Comparison of ENCODE assay signal across 9 mouse cellular contexts in the genomic region with DNA sequence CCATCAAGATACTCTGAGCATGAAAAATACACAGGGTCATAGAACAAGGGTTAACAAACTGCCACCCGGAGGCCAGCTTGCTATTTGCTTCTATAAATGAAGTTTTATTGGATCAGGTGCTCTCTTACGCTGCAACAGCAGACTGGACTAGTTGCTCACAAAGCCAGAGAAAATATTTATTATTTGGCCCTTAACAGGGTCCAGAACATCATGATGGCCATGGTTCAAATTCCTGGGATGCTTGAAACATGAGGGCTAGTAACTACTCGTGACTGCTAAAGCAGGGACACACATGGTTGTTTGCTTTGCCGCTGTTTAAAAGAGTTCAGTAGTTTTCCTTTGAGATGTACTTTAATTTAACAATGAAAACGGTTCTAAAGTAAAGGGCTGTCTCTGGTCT. TPM values are rescaled to one million over a fixed set of nuclear protein-coding genes. Genes with fewer than 3 reads are reported as not detected.
A peak's percentile ranks its signal among the peaks of the same experiment; 100 is the strongest.
DNase-seq lines count a peak whose midpoint lies in the region; ATAC-seq and TF ChIP-seq lines count a peak whose summit lies in the region.
"Had no signal": no experiment of that assay in that cellular context is flagged by ENCODE, and none has a peak within 500 bp of the region (broad histone marks: within the 10 kb centered on the region; RNA-seq: fewer than 3 reads in every experiment).

No protein-coding gene starts in this region.

- peaks cover 7% of the 10 kb centered on the region for H3K4me1 ChIP-seq in midbrain, embryonic 15.5 days
- peaks cover 11% of the 10 kb centered on the region for H3K4me1 ChIP-seq in midbrain, embryonic 16.5 days (ENCODE audit: control insufficient read depth, insufficient read depth, low read length)
- H3K4me1 ChIP-seq in heart, embryonic 11.5 days (ENCODE audit: control insufficient read depth, insufficient read depth, low read length) = peaks cover 14% of the 10 kb centered on the region; the same call in 1 of the 2 replicates
- peaks cover 22% of the 10 kb centered on the region; the same call in 1 of the 2 replicates for H3K4me1 ChIP-seq in small intestine, adult 2 months (ENCODE audit: control insufficient read depth, insufficient read depth, insufficient read length, low read length)

- no peak overlapping the region for H3K4me3 ChIP-seq in midbrain, embryonic 15.5 days
- no peak overlapping the region for H3K4me3 ChIP-seq in midbrain, embryonic 16.5 days (ENCODE audit: low read depth, low read length)
- no peak overlapping the region for H3K4me3 ChIP-seq in heart, embryonic 11.5 days (ENCODE audit: low read depth, low read length)
- no peak overlapping the region for H3K4me3 ChIP-seq in small intestine, adult 2 months (ENCODE audit: low read depth, low read length)
- H3K4me3 ChIP-seq: erythroblast, embryonic 14.5 days had no signal

- TF ChIP-seq POLR2A in small intestine, adult 2 months (IDR thresholded peaks at IDR 0.05; ENCODE audit: low read depth, low read length) = no peak

- ATAC-seq in midbrain, embryonic 15.5 days (replicated peaks) = no peak
- ATAC-seq in midbrain, embryonic 16.5 days = no peak
- ATAC-seq in heart, embryonic 11.5 days (replicated peaks; ENCODE audit: insufficient number of reproducible peaks, low FRiP score, low TSS enrichment) = no peak

- no peak overlapping the region for H3K9ac ChIP-seq in midbrain, embryonic 15.5 days
- no peak overlapping the region for H3K9ac ChIP-seq in midbrain, embryonic 16.5 days (ENCODE audit: low read depth, low read length)
- no peak overlapping the region for H3K9ac ChIP-seq in heart, embryonic 11.5 days (ENCODE audit: low read depth, low read length)

- 0 out of 2 replicates have a peak overlapping the region, but pooled peaks have one; percentile 7 for H3K4me2 ChIP-seq in midbrain, embryonic 15.5 days
- H3K4me2 ChIP-seq in midbrain, embryonic 16.5 days (ENCODE audit: low read length) = no peak overlapping the region; the same call in 1 of the 2 replicates
- H3K4me2 ChIP-seq in heart, embryonic 11.5 days = peak overlapping the region; percentile 35

- no peak overlapping the region for H3K27ac ChIP-seq in midbrain, embryonic 15.5 days
- H3K27ac ChIP-seq in midbrain, embryonic 16.5 days (ENCODE audit: low read length) = no peak overlapping the region
- peak overlapping the region; percentile 46 for H3K27ac ChIP-seq in heart, embryonic 11.5 days (ENCODE audit: low read depth, low read length)
- H3K27ac ChIP-seq in small intestine, adult 2 months (ENCODE audit: insufficient read depth, low read depth, low read length) = peak overlapping the region; percentile 45

- intact Hi-C loops in left cerebral cortex, postnatal 36 days (cut with DNase I) = loop anchor here (5.0 kb wide), 1 partner anchor 215 kb away; no protein-coding TSS in a partner anchor

- TF ChIP-seq CTCF in small intestine, adult 2 months (IDR thresholded peaks at IDR 0.05; ENCODE audit: extremely low read depth, insufficient read length, insufficient replicate concordance, low read depth, low read length) = no peak

- H3K9me3 ChIP-seq in midbrain, embryonic 15.5 days = no peaks in the 10 kb centered on the region
- H3K9me3 ChIP-seq in midbrain, embryonic 16.5 days (replicated peaks; ENCODE audit: control insufficient read depth, low read length, poor library complexity, severe bottlenecking) = no peaks in the 10 kb centered on the region
- H3K9me3 ChIP-seq in heart, embryonic 11.5 days (replicated peaks; ENCODE audit: control insufficient read depth, low read length) = no peaks in the 10 kb centered on the region

- no peaks in the 10 kb centered on the region for H3K27me3 ChIP-seq in midbrain, embryonic 15.5 days (replicated peaks)
- H3K27me3 ChIP-seq in midbrain, embryonic 16.5 days (ENCODE audit: control insufficient read depth, insufficient read depth, low read depth, low read length) = no peaks in the 10 kb centered on the region
- no peaks in the 10 kb centered on the region for H3K27me3 ChIP-seq in heart, embryonic 11.5 days (ENCODE audit: control insufficient read depth, insufficient read depth, low read length)
- H3K27me3 ChIP-seq in small intestine, adult 2 months (ENCODE audit: control insufficient read depth, insufficient read depth, low read length) = no peaks in the 10 kb centered on the region

- DNase-seq in kidney, postnatal 36 days = peak; percentile 44 to 78
- no peak for DNase-seq in left cerebral cortex, postnatal 36 days (ENCODE audit: low spot score in 2 of 2)
- DNase-seq in adipocyte (ENCODE audit: low spot score) = no peak
- DNase-seq in B cell, adult 2 months = no peak

- H3K36me3 ChIP-seq in midbrain, embryonic 15.5 days (replicated peaks) = no peaks in the 10 kb centered on the region
- no peaks in the 10 kb centered on the region for H3K36me3 ChIP-seq in midbrain, embryonic 16.5 days (ENCODE audit: control insufficient read depth, insufficient read depth, low read length)
- no peaks in the 10 kb centered on the region for H3K36me3 ChIP-seq in heart, embryonic 11.5 days (ENCODE audit: control insufficient read depth, insufficient read depth, low read length)
- no peaks in the 10 kb centered on the region for H3K36me3 ChIP-seq in small intestine, adult 2 months (ENCODE audit: control insufficient read depth, insufficient read depth, low read length)

- 70% methylated on average over 5 of the region's 5 CpGs for WGBS in midbrain, embryonic 15.5 days
- 75% methylated on average over 5 of the region's 5 CpGs for WGBS in midbrain, embryonic 16.5 days
- 53% methylated on average over 5 of the region's 5 CpGs for WGBS in heart, embryonic 11.5 days (ENCODE audit: insufficient replicate concordance)
- 29% methylated on average over 5 of the region's 5 CpGs for WGBS in small intestine, adult 2 months

RNA-seq across cellular contexts. Expression of a gene that starts 1.5 kb away (rescaled TPM):
- 6.8 and 7.2 TPM in 2 replicates for polyA plus RNA-seq in midbrain, embryonic 15.5 days (2015; fragmentation: Nextera tagmentation; extraction: Ambion mirVana)
- polyA plus RNA-seq in midbrain, embryonic 16.5 days (2015; fragmentation: Nextera tagmentation; extraction: Ambion mirVana) = 8.3 and 9.9 TPM in 2 replicates
- 5.6 and 6.4 TPM in 2 replicates for polyA plus RNA-seq in heart, embryonic 11.5 days (2014; fragmentation: Nextera tagmentation; extraction: Ambion mirVana)
- polyA plus RNA-seq in small intestine, adult 2 months (2012; rRNA removed) = 0.08 and 0.25 TPM in 2 replicates
- 1 to 10 TPM; 7.2 to 7.8 TPM for total RNA-seq in left cerebral cortex, postnatal 36 days (2021)

RNA-seq across cellular contexts. Expression of a gene that starts 24.7 kb away (rescaled TPM):
- 22.8 and 24.0 TPM in 2 replicates for polyA plus RNA-seq in midbrain, embryonic 15.5 days (2015; fragmentation: Nextera tagmentation; extraction: Ambion mirVana)
- 24.9 and 27.2 TPM in 2 replicates for polyA plus RNA-seq in midbrain, embryonic 16.5 days (2015; fragmentation: Nextera tagmentation; extraction: Ambion mirVana)
- 36.2 and 41.2 TPM in 2 replicates for polyA plus RNA-seq in heart, embryonic 11.5 days (2014; fragmentation: Nextera tagmentation; extraction: Ambion mirVana)
- 17.9 and 21.7 TPM in 2 replicates for polyA plus RNA-seq in small intestine, adult 2 months (2012; rRNA removed)
- 10 to 100 TPM; 15.8 to 17.0 TPM for total RNA-seq in left cerebral cortex, postnatal 36 days (2021)

RNA-seq across cellular contexts. Expression of a gene that starts 31.4 kb away (rescaled TPM):
- 1.9 and 3.5 TPM in 2 replicates for polyA plus RNA-seq in midbrain, embryonic 15.5 days (2015; fragmentation: Nextera tagmentation; extraction: Ambion mirVana)
- 1.0 and 1.8 TPM in 2 replicates for polyA plus RNA-seq in midbrain, embryonic 16.5 days (2015; fragmentation: Nextera tagmentation; extraction: Ambion mirVana)
- 0.19 and 0.24 TPM in 2 replicates for polyA plus RNA-seq in heart, embryonic 11.5 days (2014; fragmentation: Nextera tagmentation; extraction: Ambion mirVana)
- polyA plus RNA-seq in small intestine, adult 2 months (2012; rRNA removed) = 0.38 and 2.7 TPM in 2 replicates
- total RNA-seq in left cerebral cortex, postnatal 36 days (2021) = 1 to 10 TPM; 4.0 to 4.5 TPM
- polyA plus RNA-seq: erythroblast, embryonic 14.5 days had no signal

RNA-seq across cellular contexts. Expression of a gene that starts 49.8 kb away (rescaled TPM):
- 0.97 and 1.0 TPM in 2 replicates for polyA plus RNA-seq in midbrain, embryonic 15.5 days (2015; fragmentation: Nextera tagmentation; extraction: Ambion mirVana)
- polyA plus RNA-seq in midbrain, embryonic 16.5 days (2015; fragmentation: Nextera tagmentation; extraction: Ambion mirVana) = 1.1 and 2.4 TPM in 2 replicates
- polyA plus RNA-seq in heart, embryonic 11.5 days (2014; fragmentation: Nextera tagmentation; extraction: Ambion mirVana) = 1.1 and 1.5 TPM in 2 replicates
- polyA plus RNA-seq in small intestine, adult 2 months (2012; rRNA removed) = 6.3 and 8.4 TPM in 2 replicates
- total RNA-seq in left cerebral cortex, postnatal 36 days (2021) = 1 to 10 TPM; 1.7 to 1.8 TPM

RNA-seq across cellular contexts. Expression of a gene that starts 55.8 kb away (rescaled TPM):
- polyA plus RNA-seq in midbrain, embryonic 15.5 days (2015; fragmentation: Nextera tagmentation; extraction: Ambion mirVana) = 0.26 and 0.37 TPM in 2 replicates
- 0.14 and 0.20 TPM in 2 replicates for polyA plus RNA-seq in midbrain, embryonic 16.5 days (2015; fragmentation: Nextera tagmentation; extraction: Ambion mirVana)
- polyA plus RNA-seq in heart, embryonic 11.5 days (2014; fragmentation: Nextera tagmentation; extraction: Ambion mirVana) = 0.14 and 0.44 TPM in 2 replicates
- 0.20 and 0.90 TPM in 2 replicates for polyA plus RNA-seq in small intestine, adult 2 months (2012; rRNA removed)
- total RNA-seq in left cerebral cortex, postnatal 36 days (2021) = 1 to 10 TPM; 1.5 to 2.0 TPM
- polyA plus RNA-seq: erythroblast, embryonic 14.5 days had no signal

Comparison
In these comparisons a context has a peak if more than half of its experiments do, and no peak if none do; other contexts are left out.
1. H3K27ac ChIP-seq: peak in heart, embryonic 11.5 days (single experiment) and small intestine, adult 2 months (single experiment); none in midbrain, embryonic 15.5 days (single experiment) and midbrain, embryonic 16.5 days (single experiment).
2. DNase-seq: peak in kidney, postnatal 36 days (2 of 2); none in left cerebral cortex, postnatal 36 days (0 of 2), adipocyte (single experiment) and B cell, adult 2 months (0 of 2).